Mouse (Mus musculus): ENCODE results near the gene Arhgdia.
"Not testable (repeated sequence)": the region's sequence is repeated elsewhere in the genome, so short reads cannot be mapped to it uniquely, and the experiment has no call there.

Arhgdia gene

DNA sequence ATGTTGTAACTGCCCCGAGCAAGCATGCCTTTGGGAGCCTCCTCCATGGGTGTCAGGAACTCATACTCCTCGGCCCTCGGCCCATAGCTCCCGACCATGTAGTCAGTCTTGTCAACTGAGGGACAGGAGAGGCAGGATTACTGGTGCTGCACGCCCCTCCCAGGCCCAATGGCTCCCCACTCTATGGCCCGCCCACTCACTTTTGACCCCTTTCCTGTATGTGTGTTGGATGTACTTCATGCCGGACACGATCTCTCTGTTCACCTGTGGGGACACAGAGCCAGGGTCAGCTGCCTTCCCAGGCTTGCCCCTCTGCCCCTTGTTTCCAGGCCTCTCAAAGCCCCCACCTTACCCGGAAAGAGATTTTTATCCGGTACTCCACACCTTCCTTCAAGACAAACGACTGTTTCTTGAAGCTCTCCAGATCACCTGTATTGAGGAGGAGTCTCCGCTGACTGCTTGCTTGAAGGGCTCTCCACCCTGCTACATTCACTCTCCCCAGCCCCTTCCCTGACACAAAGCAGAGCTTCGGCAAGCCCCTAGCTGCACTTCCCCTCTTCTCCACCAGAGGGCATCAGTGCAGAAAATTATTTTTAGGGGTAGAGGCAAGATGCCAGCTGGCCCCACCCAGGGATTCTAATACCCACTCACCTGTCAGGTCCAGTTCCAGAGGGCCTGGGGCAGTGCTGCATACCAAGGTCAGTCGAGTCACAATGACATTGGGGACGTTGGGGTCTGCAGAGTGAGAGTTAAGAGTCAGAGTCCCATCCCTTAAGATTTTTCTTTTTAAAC lies 1.9 kb downstream of the Arhgdia start:
- peak; percentile 85 for DNase-seq (ENCODE audit: low read depth, low spot score)

DNA sequence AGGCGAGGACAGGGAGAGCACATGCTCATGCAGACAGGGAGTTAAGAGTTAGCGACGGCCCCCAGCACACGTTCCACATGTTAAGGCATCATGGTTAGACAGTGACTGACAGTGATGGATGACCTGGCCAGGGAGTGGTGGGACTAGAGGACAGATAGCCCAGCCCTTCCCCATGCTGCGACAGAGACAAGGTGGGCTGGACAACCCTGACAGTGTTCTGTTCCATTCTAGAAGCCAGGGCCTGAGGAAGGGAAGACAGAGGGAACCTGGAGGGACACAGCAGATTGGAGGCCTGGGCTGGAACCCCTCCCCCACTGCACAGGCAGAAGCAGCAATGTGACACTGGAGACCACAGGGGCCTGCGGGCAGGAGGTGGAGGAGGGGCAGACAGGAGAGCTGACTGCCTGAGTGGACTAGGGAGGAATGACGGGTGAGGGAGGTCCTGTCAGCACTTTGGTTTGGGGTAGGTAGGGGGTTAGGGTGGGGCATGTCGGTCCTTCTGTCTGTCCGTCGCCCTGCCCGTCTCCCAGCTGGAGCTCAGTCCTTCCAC lies 2.7 kb downstream of the Arhgdia start:
- DNase-seq (ENCODE audit: low read depth, low spot score) = no peak

DNA sequence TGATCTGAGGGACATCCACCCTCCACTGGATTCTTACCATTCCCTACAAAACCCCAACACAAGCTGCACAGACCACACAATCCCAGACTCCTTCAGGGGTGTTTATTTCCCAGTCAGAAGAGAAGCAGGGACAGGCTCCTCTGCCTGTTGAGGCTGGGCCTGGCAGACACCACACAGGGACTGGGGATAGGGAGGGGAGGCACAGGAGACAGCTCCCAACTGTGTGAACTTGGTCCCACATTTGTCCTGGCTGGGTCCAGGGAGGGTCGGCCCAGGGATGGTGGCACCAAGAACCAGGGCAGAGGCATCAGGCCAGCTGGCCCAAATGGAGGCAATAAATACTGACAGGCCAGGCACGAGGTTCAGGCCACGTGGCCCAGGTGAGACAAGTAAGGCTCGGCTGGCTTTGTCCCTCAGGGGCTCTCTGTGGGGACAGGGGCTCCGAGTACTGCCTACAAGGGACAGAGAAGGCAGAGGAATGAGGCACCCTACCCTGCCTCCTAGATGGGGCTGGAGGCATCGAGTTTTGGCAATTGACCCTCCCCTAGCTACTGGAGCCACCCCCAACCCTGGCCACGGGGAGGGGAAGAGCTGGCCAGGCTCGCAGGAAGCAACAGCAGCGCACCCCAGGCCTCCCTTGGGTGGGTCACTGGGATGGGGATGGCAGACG lies 3.3 kb downstream of the Arhgdia start:
- no peak for DNase-seq (ENCODE audit: low read depth, low spot score)

DNA sequence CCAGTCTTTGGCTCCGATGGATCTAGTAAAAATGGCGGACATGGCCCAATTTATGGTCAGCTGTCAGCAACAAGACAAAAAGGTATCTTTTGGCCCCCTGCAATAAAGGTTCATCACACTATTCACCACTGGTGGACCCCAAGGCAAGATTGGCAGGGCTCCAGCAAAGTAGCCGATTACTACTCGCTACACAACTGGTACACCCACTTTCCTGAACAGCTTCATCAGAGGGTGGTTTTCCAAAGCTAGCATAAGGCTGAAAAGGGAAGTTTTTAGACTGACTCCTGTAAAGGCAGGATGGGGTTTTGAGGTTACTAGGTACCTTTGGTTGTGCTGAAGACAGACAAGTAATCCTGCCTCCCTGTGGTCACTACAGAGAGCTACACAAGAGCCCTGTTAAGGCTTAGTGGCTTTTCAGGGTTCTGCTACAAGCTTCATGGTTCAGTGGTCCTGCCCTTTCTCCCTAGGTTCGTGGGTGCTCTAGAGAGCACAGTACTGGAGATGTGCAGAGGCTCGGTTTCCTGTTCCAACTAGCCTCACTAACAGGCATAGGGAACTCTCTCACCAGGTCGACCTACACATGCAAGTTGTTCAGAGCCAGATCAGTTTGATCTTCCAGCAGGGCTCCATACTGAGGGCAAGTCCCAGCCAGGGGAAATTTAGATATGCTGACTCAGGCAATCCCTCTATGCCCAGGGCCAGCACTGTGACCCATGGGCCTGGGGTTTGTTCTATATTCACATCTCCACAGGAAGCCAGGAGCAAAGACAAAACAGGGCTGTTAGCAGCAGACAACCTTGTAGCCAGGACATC lies 4.0 kb downstream of the Arhgdia start:
- peak; percentile 63 for DNase-seq (ENCODE audit: low read depth, low spot score)

DNA sequence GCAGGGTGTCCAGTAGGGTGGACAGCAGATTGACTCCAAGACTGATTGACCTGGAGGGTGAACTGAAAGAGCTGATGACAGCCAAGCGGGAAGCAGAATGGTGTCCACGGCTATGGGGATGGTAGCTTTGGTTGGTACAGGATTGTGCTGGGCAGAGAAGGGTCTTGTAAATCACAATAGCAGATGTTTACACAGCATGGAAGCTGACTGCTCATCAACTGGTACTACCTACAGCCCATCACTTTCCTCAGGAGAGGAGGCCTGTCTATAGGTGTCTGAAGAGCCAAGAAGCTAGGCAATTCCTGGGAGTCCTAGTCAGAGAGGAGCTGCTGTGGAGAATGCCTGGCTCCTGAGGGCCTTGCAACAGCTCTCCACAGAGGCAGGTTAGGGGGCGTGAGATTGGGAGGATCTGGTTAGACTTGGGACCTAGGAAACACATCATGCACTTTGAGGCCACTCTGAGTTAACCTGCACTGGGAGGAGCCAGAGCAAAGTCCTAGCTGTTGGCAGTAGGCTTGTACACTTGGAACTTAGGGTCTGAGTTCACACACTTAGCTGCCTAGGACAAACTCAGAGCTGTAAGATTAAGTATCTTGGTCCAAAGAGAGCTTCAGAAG lies 5.0 kb downstream of the Arhgdia start:
- DNase-seq (ENCODE audit: low read depth, low spot score) = no peak

DNA sequence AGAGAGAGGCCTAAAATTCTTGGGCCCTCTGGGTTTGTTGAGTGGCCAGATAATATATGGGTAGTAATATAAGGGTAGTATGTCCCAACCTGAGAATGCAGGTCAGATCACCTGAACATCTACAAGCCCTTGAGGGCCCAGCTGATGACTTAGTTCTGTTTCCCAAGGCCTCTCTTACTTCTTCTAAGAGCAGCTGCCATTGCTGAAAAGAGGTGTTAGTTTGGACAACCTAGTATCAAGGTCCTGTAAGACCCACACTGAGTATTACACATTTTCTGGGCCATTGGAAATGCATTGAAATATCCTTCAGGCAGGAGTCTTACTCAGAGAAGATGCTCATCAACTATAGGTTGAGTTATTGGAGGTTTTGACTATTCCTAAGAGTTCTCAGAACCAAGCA lies 5.5 kb downstream of the Arhgdia start:
- DNase-seq (ENCODE audit: low read depth, low spot score) = no peak

DNA sequence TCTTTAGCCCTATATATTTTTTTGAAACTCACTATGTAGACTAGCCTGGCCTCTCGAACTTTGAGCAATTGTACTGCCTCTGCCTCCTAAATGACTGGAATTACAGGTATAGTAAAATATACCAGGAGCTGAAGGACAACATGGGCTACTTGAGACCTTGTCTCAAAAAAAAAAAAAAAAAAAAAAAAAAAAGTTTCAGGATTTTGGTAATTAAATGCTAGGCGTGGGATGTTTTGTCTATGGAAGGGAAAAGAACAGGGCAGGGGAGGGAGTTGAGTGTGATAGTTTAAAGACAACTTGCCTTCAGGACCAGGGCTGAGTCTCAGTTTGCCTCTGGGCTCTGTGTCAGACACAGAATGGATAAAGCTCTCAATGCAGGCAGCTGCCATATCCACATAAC lies 6.4 kb downstream of the Arhgdia start:
- no peak for DNase-seq (ENCODE audit: low read depth, low spot score)

DNA sequence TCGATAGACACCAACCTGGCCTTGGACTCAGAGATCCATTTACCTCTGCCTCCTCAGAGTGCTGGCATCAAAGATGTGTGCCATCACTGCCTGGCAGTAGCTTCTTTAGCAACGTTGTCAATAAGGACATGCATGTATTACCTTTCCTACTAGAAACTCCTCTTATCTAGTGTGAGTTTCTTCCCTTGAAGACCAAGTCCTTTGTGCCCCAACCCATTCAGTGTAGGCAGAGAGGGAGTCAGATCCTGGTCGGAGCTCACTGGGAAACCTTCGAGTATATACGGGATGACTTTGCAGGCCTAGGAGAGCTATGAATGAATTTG lies 7.2 kb downstream of the Arhgdia start:
- peak; percentile 39 for DNase-seq (ENCODE audit: low read depth, low spot score)

DNA sequence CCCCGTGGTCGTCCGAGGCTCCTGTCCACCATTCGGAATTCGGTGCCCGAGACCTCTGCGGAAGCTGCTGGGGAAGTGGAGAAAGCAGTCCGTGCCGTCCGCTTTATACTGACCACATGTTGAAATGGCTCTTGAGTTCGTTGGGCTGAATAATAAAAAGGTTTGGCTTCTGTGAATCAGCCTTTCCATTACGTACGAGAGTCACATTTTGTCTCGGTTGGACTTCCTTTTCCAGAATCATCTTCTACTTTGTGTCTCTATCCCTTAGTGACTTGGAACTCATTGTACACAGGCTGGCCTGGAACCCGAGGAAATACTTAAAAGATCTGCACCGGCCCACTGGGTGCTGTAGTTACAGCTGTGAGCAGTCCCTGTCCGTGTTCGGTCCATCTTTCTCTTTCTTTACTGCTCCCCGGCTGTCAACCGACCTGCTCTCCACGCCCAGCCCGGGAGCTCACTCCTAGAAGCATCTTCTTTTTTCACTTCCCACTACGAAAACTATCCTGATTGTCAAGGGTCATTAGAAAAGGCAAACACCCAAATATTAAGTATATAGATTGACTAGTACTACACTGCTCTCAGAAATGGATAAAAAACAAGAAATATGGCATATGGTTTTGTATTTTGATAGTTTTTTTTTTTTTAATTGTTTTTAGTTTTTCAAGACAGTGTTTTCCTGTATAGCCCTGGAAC lies 7.7 kb downstream of the Arhgdia start:
- DNase-seq (ENCODE audit: low read depth, low spot score) = peak; percentile 84

DNA sequence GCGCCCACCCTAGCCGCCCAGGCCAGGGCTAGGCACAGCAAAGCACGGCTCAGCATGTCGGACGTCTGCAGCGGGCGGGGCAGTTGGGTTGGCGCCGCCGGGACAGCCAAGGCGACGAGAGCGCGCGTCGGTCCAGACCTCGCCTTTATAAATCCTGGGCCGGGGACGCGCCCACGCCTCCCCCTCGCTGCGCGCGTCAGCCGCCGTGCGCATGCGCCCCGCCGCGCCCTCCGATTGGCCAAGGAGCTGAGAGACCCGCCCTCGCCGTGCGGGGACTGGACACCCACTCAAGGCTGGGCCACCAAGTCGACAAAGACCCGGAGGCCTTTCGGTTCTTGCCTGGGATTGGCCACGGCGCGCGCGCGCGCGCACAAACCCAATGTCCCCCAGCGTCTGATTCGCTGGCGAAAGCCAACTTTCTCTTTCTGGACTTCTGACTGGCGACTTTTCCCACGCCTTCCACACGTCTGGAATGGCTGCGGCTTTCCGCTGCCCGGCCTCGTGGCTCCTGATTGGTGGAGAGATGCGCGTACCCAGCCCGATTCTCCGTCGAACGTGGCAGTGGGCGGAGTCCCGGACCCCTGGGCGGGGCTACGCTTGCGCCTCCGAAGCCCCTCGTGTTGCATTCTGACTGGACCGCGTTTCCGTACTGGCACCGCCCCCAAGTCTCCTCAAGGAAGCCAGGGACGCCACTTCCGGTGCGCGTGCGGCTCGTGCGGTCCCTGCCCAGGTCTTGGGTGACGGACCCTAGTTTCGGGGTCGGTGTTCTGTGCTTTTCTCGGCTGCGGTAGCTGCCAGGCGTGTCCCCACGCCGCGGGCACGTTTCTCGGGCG lies 8.5 kb downstream of the Arhgdia start, which contains the start of gene P4hb:
Gene P4hb (minus strand): TSS at position 502 of the 833 bp plus-strand sequence.
- peak; percentile 98 for DNase-seq (ENCODE audit: low read depth, low spot score)

DNA sequence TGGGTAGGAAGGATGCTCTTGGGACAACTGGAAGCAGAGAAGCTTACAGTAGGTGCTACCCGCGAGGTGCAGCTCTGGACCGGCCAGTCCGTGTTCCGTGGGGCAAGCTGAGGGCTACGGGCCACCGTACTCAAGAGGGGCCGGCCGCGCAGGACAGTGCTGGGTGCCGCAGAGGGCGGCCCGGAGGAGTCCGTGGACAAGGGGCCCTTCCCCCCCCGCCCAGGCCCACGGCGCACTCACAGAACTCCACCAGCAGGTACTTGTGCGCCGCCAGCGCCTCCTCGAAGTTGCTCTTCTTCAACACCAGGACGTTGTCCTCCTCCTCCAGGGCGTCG lies 9.0 kb downstream of the Arhgdia start:
- DNase-seq (ENCODE audit: low read depth, low spot score) = no peak

DNA sequence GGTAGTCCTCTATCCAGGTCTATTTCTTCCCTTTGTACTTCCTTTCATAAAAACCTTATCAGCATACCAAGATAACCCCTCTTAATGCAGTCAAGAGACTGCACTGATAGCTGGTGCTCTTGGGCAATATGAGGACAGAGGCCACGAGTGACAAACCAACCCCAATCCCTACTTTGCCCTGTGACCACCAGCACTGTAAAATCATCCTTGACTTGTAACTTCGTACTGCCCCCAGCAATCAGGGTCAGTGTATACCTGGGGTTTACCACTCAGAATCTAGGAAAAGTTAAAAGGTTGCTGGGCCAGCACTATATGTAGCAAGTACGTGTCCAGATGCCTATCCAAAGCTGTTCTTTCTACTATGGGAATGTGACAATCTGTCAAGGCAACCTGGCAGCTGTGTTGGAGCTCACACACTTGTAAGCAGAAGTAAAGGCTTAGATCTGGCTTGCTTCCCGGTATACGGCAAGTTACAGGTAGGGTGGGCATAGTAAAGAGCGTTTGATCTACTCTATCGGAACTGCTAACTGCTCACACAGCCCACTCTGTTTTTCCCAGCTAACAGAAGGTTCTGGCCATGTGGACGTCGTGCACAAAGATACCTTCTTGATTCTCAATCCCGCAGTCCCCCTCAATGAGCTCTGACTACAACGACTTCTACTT lies 9.5 kb downstream of the Arhgdia start:
- DNase-seq (ENCODE audit: low read depth, low spot score) = no peak

DNA sequence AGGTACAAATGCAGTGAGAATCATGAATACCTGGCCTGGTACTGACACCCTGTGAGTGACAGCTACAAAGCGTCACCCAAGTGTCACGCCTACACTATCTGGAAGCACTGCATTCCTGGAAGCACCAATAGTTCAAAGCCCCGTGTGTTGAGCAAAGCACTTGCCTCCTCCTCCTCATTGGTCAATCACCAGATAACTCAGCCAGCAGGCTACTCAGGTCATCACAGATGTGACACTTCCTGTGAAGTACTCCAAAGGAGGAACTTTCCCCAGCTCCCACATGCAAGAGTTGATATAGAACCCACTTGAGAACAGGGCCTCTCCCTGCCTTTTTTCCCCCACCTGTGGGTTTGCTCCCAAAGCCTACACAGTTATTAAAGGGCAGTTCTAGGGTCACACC lies 10.3 kb downstream of the Arhgdia start:
- DNase-seq (ENCODE audit: low read depth, low spot score) = no peak

DNA sequence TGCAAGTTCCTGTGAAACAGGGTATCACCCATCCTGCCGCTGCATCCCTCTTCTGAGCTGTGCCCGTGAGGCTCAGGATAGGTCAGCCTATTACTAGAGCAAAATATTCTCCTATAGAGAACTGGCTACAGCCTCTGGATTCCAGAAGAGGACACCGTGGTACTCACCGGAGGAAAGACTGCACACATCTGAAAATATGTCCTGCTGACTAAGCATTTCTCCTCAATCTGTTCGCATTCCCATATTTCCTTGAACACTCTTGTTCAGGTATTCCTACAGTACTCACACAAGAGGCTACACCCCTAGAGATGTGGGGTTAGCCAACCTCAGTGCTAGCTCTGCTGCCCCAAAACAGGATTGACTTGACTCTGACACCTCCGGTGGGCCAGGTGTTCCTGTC lies 13.1 kb downstream of the Arhgdia start:
- no peak for DNase-seq (ENCODE audit: low read depth, low spot score)

DNA sequence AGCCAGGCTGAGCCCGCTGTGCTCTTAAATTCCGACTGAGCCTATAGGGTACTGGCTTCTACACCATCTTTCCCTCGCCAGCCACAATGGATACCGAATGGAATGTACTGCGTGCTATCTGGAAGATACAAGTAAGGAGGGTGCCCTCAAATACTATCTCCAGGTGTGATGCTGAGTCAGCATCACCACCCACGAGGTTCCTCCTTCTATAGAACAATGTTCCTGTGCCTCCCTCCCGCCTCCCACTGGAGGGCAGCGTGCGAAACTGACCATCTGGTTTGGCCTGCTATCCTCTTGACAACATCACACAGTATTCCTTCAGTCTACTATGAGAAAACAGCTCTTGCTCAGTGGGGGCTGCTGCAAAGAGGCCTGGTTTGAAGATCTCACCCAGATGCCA lies 16.3 kb downstream of the Arhgdia start:
- DNase-seq (ENCODE audit: low read depth, low spot score) = no peak

DNA sequence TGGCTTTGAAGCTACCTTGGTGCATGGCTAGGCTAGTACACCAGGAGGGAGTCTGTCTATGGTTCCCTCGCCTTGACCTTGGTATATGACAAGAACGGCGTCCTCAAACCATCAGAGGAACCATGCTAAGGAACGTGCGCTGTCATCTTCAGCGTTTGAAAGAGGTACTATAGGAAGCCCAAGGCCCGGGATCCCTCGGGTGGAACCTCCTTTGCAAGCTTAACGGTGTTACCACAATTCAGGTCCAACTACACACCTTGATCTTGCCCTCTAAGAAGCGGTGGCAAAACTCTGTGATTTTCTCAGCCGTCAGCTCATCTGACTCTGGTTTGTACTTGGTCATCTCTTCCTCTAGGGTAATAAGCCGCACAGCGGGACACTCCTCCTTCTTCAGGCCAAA lies 18.5 kb downstream of the Arhgdia start:
- DNase-seq (ENCODE audit: low read depth, low spot score) = no peak

DNA sequence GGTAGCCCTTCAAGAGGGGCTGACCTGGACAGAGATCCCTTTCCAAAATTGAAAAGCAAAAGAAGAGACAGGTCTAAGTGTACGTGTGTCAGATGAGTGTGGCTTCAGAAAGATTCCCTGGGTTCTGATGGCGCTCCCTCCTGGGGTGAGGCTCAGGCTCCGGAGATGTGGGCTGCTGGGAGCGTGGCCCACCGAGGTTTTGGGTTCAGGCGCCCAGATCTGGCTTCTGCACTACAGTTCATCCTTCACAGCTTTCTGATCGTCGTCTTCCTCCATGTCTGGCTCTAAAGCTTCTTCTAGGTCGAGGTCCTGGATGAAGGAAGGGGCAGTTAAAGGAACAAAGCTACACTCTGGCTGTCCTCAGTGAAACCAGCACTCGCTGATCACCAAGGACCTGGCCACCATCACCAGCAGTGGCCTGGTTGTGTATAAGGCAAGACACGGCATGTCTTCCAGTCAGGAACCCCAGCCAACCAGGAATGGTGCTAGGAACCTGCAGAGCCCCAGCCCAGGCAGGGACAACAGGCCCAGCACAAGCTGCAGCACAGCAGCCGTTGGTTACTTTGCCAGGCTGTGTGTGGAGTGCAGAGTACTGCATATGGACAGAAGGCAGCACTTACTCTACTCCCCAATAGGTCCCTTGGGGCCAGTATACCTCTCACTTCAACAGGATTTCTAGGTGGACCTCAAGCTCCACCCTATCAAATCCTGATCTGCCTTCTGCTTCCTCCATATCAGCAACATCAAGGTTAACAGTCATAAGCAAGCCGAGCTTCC lies 20.3 kb downstream of the Arhgdia start:
- DNase-seq (ENCODE audit: low read depth, low spot score) = no peak

DNA sequence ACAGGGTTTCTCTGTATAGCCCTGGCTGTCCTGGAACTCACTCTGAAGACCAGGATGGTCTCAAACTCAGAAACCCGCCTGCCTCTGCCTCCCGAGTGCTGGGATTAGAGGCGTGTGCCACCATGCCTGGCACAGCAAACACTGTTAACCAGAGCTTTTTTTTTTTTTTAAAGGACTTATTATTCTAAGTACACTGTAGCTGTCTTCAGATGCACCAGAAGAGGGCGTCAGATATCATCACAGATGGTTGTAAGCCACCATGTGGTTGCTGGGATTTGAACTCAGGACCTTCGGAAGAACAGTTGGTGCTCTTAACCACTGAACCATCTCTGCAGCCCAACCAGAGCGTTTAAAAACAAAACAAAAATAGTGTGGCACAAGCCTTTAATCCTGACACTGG lies 22.6 kb downstream of the Arhgdia start:
- not testable (repeated sequence) for DNase-seq (ENCODE audit: low read depth, low spot score)

DNA sequence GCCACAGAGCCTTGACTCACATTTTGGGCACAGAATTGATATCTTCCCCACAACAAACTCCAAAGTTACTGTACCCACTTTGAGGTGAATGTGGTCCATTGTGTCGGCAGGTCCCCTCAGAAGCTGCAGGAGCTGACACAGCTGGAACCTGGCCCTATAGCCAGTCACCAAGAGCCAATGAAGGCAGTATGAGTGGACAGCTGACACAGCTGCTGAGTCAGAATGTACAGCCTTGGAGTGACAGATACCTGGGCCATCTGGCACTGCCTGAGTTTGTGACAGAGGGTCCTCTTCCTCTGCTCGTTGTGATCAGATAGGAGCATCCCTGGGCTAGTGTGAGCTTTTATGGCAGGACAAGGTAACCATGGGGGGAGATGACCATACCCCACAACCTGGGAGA lies 26.2 kb downstream of the Arhgdia start:
- no peak for DNase-seq (ENCODE audit: low read depth, low spot score)

All from CD4-positive, CD25-positive, alpha-beta regulatory T cell, adult 2 months (primary cell).